Mouse (Mus musculus) retina, embryonic 14.5 days (tissue): ENCODE measurements around the gene 6030458C11Rik.

Source experiments
- DNase-seq: peaks from one replicate; pipeline ENCODE4 v3.0.0-alpha.2; 2015; ENCODE audit warnings: low spot score

Gene 6030458C11Rik

DNA sequence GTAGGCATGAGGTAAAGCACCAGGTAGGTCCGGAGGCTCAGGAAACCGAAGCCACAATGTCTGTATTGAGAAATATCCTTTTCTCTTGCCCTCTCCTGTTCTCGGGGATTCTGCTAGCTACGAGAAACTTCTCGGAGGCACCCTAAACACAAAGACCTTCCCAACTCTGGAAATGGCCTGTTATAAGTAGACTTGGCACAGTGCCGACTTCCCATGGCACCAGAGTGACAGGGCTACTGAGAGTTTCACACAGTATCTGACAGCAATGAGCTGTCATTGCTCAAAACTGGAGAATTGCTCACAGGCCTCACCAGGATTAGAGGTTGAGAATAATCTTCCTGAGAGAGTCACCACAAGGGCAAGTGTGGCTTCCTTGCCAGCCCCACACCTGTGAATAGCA, 63.7 kb downstream of the 6030458C11Rik start:
- DNase-seq = no peak

DNA sequence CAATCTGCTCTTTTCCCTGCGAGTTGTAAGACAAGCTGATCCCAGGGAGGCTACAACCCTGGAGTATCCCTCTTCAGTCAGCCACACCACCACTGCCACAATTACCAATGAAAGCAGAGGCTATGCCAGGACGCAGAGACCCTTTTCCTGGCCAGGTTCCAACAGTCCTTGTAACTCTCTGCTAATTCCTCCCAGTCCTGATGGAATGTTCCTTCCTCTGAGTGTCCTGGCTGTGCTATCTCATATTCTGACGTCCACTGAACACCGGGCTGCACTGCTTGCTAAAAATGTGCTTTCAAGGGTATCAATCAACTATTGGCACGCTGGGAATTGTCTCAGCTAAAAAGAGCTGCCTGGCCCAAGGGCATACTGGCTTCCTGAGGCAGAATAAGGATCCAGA, 66.0 kb downstream of the 6030458C11Rik start:
- DNase-seq = no peak
